Mouse (Mus musculus) adrenal gland, postnatal 4 days (tissue): Measurements from ENCODE around the gene Ebpl. TPM values are rescaled to one million over a fixed set of nuclear protein-coding genes. Genes with fewer than 3 reads are reported as not detected.

ENCODE experiments used
- total RNA-seq, 2 experiments: library from RNA; stranded (reverse); gene quantifications; 2 replicates each; pipeline ENCODE4 v1.2.3; 2021

The Ebpl gene
- total RNA-seq, 2 experiments from 2014 or later: 7.2 to 7.3 TPM

Other genes with a start within 250 kb of the Ebpl start
- gene Sacs, start 222.0 kb downstream of the Ebpl start, total RNA-seq: 10 to 100 TPM; 12.6 to 12.9 TPM
- gene Sgcg, start 101.9 kb downstream of the Ebpl start, total RNA-seq: 1 to 10 TPM; 2.0 to 4.8 TPM
- 1 to 10 TPM; 1.1 to 1.5 TPM for gene Arl11, start 50.7 kb downstream of the Ebpl start, total RNA-seq
- 10 to 100 TPM; 34.3 to 34.6 TPM for gene Kpna3, start 79.4 kb upstream of the Ebpl start, total RNA-seq
- 10 to 100 TPM; 17.2 to 20.4 TPM for gene Spryd7, start 196.4 kb upstream of the Ebpl start, total RNA-seq
- 10 to 100 TPM; 14.3 to 14.7 TPM for gene Trim13, start 237.8 kb upstream of the Ebpl start, total RNA-seq
- under 1 TPM; 0.51 to 0.87 TPM for gene Kcnrg, start 247.0 kb upstream of the Ebpl start, total RNA-seq